In the genomic region with DNA sequence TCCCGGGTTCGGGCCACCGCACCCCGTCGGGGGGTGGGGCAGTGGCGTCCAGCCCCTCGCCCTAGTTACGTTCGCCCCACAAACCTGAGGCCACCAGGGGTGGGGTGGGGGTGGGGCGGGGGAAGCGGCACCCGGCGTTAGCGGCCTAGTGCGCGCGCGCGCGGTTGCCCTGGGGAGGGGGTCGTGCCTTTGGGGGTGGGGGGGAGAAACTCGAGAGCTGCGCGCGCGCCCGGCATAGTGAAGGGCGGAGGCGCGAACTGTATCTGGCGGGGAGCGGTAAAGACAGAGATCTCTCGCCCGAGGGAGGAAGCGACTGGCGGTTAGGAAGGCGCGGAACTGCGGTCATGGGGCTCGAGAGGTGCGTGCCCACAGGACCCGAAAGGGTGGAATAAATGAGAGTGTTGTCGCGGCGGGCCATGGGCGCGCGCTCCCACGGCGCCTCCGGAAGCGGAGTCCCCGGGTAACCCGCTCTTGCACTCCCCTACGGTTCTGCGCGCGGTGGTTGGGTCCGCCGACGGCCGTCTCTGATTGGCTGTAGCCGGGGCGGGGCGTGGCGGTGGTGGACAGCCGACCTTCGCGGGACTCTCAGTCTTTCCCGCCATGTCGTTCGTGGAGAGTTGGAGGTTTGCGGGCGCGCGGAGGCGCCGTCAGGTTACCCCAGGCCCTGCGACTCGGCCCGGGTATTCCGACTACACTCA, we compare ENCODE assay signal across 8 mouse cellular contexts. TPM values are rescaled to one million over a fixed set of nuclear protein-coding genes. Genes with fewer than 3 reads are reported as not detected.
DNase-seq lines count a peak whose midpoint lies in the region; ATAC-seq lines count a peak whose summit lies in the region.

Arl6ip6 (plus strand) TSS at position 204 of the 698 bp plus-strand sequence.

- peak; percentile 92 for ATAC-seq in hindbrain, embryonic 11.5 days (ENCODE audit: low FRiP score)

- peak; percentile 98 for DNase-seq in Muller cell, postnatal 12 days (ENCODE audit: inconsistent ontology term)
- peak; percentile 97 for DNase-seq in cerebellum, adult 9-11 months
- DNase-seq in frontal cortex, adult 2 months (ENCODE audit: extremely low spot score in 1 of 2, low spot score in 1 of 2) = peak; percentile 92 to 98
- peak; percentile 96 for DNase-seq in hindbrain, embryonic 11.5 days (ENCODE audit: low spot score)
- DNase-seq in layer of hippocampus, postnatal 10 days (ENCODE audit: low spot score in 2 of 2) = peak; percentile 98 to 99
- DNase-seq in lung, postnatal 10 days = peak; percentile 99
- DNase-seq in ovary, postnatal 36 days (ENCODE audit: low spot score) = peak; percentile 98
- DNase-seq in thymus, postnatal 25 days = peak; percentile 99

- peak within 1 kb of the TSS; percentile 59 for H3K4me2 ChIP-seq in hindbrain, embryonic 11.5 days (replicated peaks; ENCODE audit: low read depth, low read length)

- peak within 1 kb of the TSS; percentile 76 for H3K9ac ChIP-seq in hindbrain, embryonic 11.5 days (ENCODE audit: low read depth, low read length)

- H3K4me1 ChIP-seq in hindbrain, embryonic 11.5 days (replicated peaks; ENCODE audit: control insufficient read depth, insufficient read depth, low read length) = no peaks in the 10 kb centered on the region

- no peaks in the 10 kb centered on the region for H3K9me3 ChIP-seq in hindbrain, embryonic 11.5 days (ENCODE audit: control insufficient read depth, low read length)

- H3K27me3 ChIP-seq in hindbrain, embryonic 11.5 days (ENCODE audit: control insufficient read depth, insufficient read depth, low read length) = no peaks in the 10 kb centered on the region

- H3K36me3 ChIP-seq in hindbrain, embryonic 11.5 days (ENCODE audit: control insufficient read depth, insufficient read depth, low read length) = 0 out of 2 replicates have a peak, but pooled peaks cover 3% of the 10 kb centered on the region

- peak within 1 kb of the TSS; percentile 95 for H3K27ac ChIP-seq in hindbrain, embryonic 11.5 days (ENCODE audit: low read depth, low read length)

- WGBS in hindbrain, embryonic 11.5 days = under 1% methylated on average over 71 of the region's 82 CpGs

- H3K4me3 ChIP-seq in hindbrain, embryonic 11.5 days (ENCODE audit: low read depth, low read length) = peak within 1 kb of the TSS; percentile 53

RNA-seq across cellular contexts. Expression of gene Arl6ip6, which starts in this region (rescaled TPM):
- polyA plus RNA-seq in frontal cortex, adult 2 months (2012; rRNA removed) = 14.5 and 15.5 TPM in 2 replicates
- polyA plus RNA-seq in hindbrain, embryonic 11.5 days (2014; fragmentation: Nextera tagmentation; extraction: Ambion mirVana) = 67.6 and 69.0 TPM in 2 replicates
- total RNA-seq in layer of hippocampus, postnatal 10 days (2021) = 10 to 100 TPM; 13.5 to 15.1 TPM

Comparison
In these comparisons a context has a peak if more than half of its experiments do, and no peak if none do; other contexts are left out.
1. Peak in every context shown above with its lines: DNase-seq, ATAC-seq, H3K4me3 ChIP-seq and H3K27ac ChIP-seq.